22 mouse cellular contexts compared by ENCODE assay signal in genomic region chr4:44680242-44680897, GRCm38 (mm10). TPM values are rescaled to one million over a fixed set of nuclear protein-coding genes. Genes with fewer than 3 reads are reported as not detected.
"Had no signal": no experiment of that assay in that cellular context is flagged by ENCODE, and none has a peak within 500 bp of the region (broad histone marks: within the 10 kb centered on the region; RNA-seq: fewer than 3 reads in every experiment).

No protein-coding gene starts in this region.

- DNase-seq: kidney, adult 18-20 months; kidney, adult 9 months; kidney, postnatal 25 days; layer of hippocampus, postnatal 36 days; liver, embryonic 13.5 days; lung, embryonic 14.5 days; thymus, adult 2 months; thymus, postnatal 14 days; thymus, postnatal 4 days had no signal

- H3K27ac ChIP-seq: kidney, postnatal 0 days; left cerebral cortex, adult 2 months; liver, embryonic 13.5 days; macrophage; midbrain, embryonic 12.5 days; midbrain, embryonic 15.5 days; neural tube, embryonic 12.5 days; neural tube, embryonic 15.5 days; stomach, postnatal 0 days had no signal

- H3K4me2 ChIP-seq: liver, embryonic 13.5 days; lung, embryonic 14.5 days; midbrain, embryonic 12.5 days; midbrain, embryonic 15.5 days; neural tube, embryonic 12.5 days; neural tube, embryonic 15.5 days had no signal

- H3K4me1 ChIP-seq: liver, embryonic 13.5 days; midbrain, embryonic 12.5 days; midbrain, embryonic 15.5 days; neural tube, embryonic 12.5 days; neural tube, embryonic 15.5 days had no signal

- H3K9ac ChIP-seq: liver, embryonic 13.5 days; lung, embryonic 14.5 days; midbrain, embryonic 12.5 days; midbrain, embryonic 15.5 days; neural tube, embryonic 12.5 days; neural tube, embryonic 15.5 days had no signal

- ATAC-seq: inflammation-experienced regulatory T-cells, adult 6 months; intestine, embryonic 16.5 days; lung, postnatal 0 days; midbrain, embryonic 15.5 days had no signal

- H3K27me3 ChIP-seq: midbrain, embryonic 15.5 days; neural tube, embryonic 12.5 days; neural tube, embryonic 15.5 days had no signal

- H3K36me3 ChIP-seq: liver, embryonic 13.5 days; midbrain, embryonic 12.5 days; midbrain, embryonic 15.5 days; neural tube, embryonic 12.5 days; neural tube, embryonic 15.5 days had no signal

- H3K9me3 ChIP-seq: liver, embryonic 13.5 days; midbrain, embryonic 15.5 days; neural tube, embryonic 12.5 days; neural tube, embryonic 15.5 days had no signal

- H3K4me3 ChIP-seq: left cerebral cortex, adult 2 months; liver, embryonic 13.5 days; midbrain, embryonic 12.5 days; midbrain, embryonic 15.5 days; neural tube, embryonic 12.5 days; neural tube, embryonic 15.5 days had no signal

RNA-seq across cellular contexts. Expression of gene Pax5, which starts 29.9 kb away (rescaled TPM):
- polyA plus RNA-seq: intestine, embryonic 16.5 days; kidney, postnatal 0 days; limb, embryonic 11.5 days; lung, embryonic 14.5 days; stomach, embryonic 14.5 days; stomach, postnatal 0 days had no signal
